Mouse (Mus musculus) naive thymus-derived CD4-positive, alpha-beta T cell, adult 2 months (primary cell): ENCODE results near the gene Mgat4c.

Experiments
- DNase-seq: peaks from one replicate; pipeline ENCODE4 v3.0.0-alpha.2; 2011; ENCODE audit warnings: low read depth

The Mgat4c gene

DNA sequence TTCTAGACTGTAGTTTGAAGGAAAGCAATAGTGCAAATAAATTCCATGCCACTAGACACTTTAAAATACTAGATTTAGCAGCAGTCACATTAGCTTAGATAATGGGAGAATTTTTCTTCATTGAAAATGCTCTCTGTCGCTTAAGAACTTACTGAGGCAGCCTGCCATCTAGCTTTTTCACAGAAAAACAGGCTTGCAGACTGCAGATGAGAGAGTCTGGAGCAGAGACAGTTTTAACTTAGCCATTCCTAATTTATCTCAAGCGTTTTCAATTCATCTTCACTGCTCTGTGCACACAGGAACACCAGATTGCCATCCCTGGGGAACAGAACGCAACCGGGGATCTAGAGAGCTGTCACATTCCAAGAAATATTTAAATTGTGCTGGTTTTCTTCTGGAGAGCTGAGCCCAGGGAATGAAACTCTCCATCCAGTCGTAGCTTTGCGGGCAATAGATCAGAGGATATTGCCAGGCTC is at the start of gene Mgat4c:
Gene Mgat4c, plus strand, starts transcription at position 51 of the 476 bp plus-strand sequence.
- DNase-seq: no peak

DNA sequence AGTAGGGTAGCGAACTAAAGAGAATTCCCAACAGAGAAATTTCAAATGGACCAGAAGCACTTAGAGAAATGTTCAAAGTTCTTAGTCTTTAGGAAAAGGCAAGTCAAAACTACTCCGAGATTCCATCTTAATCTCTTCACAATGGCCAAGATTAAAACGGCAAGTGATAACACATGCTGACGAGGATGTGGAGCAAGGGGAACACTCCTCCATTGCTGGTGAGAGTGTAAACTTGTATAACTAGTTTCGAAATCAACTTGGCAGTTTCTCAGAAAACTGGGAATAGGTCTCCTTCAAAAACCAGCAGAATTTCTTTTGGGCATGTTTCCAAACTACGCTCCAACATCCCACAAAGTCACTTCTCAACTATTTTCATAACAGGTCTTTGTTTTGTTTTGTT is 46.0 kb upstream of the Mgat4c start:
- no peak for DNase-seq

DNA sequence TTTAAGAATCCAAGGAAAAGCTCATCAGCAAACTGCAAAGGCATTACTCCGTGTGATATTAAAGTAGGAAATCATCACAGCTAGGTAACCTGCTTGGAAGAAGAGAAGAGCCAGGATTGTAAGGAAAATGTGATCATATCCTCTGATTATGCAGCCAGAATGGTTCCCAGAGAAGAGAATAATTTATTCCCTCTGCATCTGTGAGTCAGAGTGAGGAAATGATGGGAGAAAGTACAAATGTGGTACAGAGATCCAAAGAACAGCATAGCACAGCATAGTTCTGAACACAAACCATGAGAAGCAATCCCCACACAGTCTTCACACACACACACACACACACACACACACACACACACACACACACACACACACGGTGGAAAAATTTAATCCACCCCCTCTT is 40.2 kb upstream of the Mgat4c start:
- no peak for DNase-seq

DNA sequence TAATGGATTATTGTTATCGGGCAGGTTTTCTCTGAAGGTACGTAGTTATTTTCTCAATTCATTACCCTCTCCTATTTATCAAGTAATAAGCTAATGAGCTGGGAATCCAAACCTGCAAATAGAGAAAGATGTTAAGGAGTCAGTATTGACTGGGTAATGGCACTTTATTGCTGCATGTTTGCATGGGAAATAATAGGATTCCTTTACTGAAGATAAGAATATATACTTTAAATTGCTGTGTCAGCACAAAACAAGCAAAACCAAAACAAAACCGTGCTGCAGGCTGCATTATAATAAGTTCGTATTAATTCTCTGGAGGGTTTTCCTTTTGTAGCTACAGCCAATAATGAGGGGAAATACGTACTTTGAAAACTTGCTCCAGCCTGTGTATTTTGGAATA is 627 bp downstream of the Mgat4c start:
- DNase-seq: no peak

DNA sequence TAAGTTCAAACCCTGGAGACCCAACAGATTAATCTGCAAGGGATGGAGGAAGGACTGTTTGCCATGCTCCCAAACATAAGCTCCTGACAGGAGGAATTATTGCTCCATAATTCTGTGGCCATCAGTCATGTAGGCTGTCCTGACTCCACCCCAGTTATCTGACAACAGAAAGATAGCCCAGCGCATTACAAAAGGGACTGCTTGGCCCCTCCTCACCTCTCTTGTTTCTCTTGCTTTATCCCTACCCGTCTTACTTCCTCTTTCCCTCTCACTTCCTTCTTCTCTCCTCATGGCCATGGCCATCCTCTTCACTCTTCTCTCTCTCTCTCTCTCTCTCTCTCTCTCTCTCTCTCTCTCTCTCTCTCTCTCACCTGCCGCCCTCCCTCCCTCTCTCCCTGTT is 80.5 kb downstream of the Mgat4c start:
- no peak for DNase-seq

DNA sequence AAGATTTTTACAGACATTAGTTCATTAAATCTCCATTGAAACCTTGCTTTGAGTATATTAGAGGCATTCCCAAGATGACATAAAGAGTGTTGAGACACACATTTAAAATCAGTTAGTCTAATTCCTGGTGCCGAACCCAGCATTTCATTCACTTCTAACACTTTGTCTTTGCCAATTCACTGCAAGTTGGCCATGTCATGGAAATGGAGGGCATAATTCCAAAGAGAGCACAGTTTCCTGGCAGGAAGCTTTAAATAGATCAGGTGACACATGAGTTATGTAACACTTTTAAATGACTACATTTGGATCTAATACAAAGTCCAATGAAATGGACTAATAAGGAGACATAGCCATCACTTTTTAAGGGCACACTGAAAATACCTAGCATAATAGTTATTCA is 89.4 kb downstream of the Mgat4c start:
- no peak for DNase-seq

DNA sequence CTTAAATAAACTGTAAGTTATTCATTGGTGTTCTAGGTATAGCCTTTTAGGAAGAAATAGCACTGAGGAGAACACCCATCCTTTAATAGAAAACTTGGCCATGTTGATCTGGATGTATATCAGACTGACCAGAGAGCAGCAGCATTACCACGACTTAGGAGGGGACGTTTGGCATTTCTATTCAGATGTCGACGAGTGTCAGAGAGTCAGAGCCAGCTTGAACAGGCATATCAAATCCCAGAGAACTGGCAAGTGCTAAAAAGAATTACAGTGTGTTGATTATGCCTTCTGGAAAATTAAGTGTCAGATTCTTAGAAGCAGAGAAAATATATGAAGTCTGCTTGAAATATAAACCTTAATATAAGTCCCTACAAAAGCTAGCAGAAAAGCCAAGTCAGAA is 89.9 kb downstream of the Mgat4c start:
- no peak for DNase-seq

DNA sequence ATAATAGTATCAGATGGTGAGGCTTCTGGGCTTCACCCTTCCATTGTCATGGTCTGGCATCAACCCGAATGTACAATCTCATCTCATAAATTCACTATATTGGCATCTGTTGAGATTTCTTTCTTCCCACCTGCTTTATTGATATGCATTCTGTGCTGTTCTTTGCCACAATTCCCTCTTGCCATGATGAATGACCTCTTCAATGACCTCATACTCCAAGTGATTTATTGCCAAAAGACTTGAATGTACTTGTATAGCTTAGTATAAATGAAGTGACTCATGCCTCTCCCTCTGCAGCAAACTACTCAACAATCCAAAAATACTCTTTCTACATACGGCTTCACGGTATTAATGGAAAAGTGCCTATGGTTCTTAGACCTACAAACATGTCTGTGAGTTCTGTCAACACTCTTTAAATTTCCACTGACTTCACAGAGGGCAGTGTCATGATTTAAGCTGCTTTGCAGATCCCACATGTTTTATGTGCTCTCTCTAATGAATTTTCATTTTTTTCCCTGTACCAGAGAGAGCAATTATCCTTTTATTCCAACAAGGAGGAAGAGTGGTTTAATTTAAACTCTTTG is 102.0 kb downstream of the Mgat4c start:
- DNase-seq: no peak

DNA sequence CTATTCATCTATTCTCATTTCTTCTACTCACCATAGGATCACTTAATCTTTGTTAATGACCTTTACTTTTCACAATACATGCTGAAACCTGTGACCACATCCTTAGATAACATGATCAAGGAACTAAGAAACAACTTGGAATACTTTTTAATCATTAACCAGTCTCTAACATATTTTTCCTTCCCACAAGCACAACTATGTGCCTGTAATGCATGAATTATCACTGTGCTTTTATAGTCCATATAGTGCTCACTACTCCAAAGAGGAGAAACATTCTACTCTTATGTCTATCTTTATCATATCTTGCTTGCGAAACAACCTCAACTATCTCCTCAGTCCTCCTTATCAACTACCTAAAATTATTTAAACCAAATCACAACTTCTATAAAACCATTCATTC is 114.2 kb downstream of the Mgat4c start:
- no peak for DNase-seq

DNA sequence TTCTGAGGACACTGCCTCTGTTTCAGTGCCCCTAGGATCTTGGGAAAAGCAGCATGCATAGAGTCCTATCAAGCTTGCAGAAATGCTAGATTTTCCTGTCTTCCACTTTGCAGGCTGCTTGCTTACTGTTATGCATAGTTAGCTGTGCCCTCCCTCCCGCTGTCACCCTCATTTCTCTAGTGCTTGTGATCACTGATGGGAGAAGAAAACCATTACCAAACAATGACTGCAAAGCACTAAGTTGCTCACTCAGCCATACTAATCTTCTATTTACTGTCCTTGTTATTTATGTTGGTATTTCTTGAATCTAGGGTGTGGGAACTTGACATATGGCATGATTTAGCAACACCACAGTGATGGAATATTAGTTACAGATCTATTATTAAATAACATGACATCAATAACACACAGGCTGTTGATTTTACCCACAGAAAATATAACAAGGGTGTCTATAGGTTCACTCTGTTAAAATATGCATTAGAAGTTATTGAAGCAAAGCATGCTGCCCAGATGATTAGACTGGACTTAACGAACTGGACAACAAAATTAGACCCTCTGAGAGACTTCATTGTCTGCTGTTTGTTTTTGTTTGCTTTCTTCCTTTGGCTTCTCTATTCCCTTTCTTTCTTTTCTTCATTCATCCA is 117.7 kb downstream of the Mgat4c start:
- DNase-seq: no peak

DNA sequence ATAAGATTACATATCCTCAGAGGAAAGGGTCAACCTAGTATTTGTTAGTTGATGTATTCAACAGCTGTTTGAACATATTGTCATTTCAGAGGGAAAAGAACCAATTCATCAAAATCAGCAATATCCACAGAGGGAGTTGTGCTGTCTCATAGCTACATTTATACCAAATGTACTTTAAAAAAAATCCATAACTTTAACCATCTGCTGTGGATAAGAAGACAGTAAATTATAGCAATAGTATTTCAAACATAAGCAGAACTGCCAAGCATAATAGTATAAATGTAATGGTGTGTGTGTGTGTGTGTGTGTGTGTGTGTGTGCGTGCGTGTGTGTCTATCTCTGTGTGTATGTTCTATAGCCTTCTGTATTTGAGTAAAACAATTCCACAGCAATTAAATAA is 127.5 kb downstream of the Mgat4c start:
- no peak for DNase-seq

DNA sequence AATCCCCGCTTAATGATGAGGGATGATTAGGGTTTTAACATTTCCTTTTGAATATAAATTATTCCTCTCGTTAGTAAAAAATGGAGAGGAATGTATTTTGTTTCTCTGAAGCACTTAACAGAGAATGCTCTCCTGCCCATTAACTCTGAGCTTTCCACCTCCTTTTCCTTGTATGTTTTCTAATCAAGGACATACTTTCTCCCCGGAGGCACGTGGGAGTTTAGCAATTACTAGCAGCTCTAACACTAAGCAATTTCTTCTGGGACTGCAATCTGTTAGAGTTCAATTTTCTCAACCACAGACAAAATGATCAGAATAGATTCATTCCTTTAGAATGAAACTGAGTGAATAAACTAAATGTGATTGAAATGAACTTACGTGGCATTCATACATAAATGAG is 135.6 kb downstream of the Mgat4c start:
- DNase-seq: no peak

DNA sequence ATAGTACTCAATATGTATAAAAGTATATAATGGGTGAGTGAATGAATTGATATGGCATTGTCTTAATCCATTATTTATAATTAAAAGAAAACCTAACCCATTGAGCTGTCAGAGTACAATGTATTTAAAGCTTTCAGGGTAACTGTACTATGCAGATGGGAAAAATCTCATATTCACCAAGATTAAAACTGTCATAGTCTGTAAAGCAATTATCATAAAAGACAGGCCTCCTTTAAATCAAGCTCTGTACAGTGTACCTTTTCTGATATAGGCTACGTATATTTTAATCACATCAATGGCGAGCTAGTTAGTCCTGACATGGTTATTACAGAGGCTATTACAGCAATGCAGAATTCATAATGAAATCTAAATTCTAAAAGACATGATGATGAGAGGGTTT is 146.7 kb downstream of the Mgat4c start:
- no peak for DNase-seq

DNA sequence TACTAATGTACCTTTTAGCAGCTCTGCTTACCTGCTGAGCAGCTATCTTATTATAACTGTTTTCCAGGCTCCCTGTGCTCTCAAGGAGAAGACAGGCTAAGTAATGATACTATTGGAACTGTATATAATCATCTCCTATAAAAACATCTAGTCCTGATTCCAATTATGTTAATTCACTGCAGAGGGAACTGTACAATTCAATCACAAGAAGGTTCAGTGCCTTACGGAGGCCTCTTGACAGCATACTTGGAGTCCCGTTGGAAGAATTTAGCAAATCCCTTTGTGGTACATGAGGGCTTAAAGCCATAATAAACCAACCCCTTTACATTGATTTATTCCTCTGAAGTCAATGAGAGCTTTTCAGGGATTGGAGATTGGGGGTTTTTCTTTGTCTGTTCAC is 174.8 kb downstream of the Mgat4c start:
- DNase-seq: no peak

DNA sequence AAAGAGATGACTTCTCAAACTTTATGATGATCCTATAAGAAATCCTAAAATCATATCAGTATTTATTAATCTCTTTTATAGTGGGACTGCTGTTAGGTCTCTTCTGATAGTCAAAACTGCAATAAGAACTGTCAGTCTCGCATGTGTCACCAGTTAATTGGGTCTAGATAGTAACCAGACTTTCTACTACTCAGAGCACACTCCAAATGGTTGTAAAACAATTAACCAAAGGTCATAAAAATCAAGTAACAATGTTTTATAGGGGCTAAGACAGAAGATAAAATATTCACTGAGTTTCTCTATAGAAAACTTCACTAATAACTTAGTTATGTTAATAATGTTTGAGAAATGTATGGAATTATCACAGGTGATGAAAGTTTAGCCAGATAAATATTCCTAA is 208.6 kb downstream of the Mgat4c start:
- no peak for DNase-seq

DNA sequence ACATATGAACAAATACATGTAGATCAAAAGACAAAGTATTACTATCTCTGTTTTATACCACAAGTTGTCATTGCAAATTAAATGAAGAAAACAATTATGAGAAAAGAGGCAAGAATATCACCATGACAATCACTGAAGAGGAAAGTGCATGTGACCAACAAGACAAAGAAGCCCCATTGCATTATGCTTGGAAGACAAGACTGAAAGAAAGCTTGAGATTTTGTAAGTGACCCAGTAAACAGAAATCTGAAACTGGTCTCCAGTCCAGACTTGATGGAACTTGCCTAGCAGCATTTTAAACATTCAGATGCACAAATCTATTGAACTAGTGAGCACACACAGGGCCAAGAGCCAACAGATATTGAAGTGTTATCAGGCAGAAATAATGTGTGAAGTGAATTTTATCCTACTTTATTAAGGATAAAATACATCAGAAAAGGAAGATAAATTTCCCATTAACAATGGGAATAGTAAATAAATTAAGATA is 236.1 kb downstream of the Mgat4c start:
- DNase-seq: no peak

DNA sequence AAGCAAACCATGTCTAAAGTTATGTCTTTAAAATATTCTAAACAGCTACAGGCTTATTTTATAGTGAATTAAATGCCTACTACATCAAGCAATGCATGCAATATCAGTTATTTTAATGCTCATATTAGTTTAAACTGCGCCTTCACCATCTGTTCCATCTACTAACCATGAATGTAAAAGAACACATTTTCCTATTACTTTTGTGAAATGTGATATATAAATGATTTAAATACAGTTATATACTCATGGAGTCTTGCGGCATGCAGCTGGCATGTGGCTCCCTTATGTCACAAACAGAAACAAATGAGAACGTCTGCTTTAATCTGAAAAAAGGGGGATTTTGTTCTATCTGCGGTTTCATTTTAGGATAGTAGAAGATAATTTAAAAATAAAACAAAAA is 316.3 kb downstream of the Mgat4c start:
- no peak for DNase-seq

DNA sequence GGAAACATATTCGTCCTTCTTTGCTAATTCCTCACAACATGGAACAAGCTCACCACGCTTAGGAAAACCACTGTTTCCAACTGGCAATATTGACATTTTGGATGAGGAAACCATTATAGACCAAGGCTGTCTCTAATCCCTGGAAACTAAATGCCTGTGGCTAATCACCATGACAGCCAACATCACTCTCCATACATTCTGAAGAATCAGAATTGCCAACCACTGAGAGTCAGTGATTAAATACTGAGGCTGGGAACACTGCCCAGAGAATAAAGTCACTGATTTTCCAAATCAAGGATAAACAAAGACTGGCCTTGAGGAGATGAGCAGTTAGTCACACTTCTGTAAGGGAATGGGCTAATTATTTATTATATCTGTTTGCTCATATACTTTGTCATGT is 361.2 kb downstream of the Mgat4c start:
- DNase-seq: no peak

DNA sequence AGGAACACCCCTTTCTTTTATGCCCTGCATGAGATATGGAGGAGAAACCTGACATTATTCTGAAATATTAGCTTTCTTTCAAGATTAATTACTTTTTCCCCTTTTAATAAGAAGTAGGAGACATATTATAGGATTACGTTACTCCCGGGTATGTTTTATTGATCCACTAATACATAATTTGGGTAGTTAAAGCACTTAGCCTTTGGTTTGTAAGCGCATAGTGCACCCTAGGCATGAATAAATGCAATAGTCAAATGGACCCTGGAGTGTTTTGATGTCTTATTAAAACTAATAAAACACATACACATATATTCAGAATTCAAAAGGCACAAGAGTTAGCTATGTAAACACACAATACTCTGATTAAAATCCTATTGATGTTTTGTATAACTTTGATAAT is 374.9 kb downstream of the Mgat4c start:
- no peak for DNase-seq

DNA sequence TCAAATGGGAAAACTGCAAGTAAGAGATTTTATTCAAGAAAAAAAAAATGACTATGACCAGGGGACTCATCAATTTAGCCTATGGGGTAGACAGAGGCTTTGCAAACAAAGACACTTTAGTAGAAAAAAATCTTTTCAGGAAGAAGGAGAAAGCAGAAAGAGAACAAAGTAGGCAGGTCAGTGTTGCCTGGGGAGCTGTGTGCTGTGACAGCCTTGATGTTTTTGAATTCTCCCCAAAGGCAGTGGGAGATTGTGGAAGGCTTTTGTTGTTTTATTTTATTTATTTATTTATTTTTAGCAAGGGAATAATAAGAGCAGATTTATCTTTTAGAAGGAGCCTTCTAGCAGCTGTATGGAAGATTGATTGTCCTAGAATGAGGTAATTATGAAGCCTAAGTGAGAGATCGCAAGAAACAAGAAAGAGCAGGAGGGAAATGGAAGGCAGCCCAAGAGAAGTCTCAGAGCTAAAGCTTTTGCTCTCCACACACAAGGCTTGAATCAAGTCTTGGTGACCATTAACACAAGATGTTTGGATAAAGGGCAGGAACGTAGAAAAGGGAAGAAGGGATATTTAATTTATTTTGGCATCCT is 375.8 kb downstream of the Mgat4c start:
- DNase-seq: no peak

DNA sequence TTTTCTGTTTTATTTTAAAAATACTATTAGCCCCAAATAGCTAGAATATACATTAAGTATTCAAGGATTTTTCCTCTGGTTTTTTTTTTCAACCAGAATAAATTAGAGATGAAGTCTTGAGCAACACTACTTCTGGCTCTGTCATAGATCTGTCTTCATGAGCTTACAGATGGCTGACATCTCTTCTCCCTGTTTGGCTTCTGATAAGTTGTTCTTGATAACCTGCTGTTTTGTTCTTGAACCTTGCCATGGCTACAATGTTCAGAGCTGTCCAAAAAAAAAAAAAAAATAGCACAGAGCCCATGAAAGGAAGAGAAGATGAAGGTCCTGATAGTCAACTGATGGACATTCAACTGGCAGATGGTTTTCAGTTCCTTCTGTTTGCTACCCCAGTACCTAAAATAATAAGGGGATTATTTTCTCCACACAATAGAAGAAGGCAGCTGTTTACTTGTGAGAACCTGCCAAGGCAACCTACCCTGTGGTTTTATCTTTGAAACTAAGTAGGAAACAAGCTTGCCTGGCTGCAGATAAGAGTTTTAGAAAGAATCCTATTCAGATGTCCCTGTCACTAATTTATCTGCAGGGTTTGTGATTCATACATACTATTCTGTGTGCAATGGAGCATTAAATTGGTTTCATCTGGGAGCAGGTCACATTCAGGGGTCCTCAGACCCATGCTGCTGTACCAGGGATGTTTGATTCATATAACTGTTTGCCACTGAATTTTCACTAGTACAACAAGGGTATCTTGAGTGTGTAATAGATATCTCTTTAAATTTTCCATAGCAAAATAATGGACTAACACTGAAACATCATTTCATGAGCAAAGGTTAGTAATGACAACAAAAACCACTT is 393.5 kb downstream of the Mgat4c start:
- DNase-seq: no peak

DNA sequence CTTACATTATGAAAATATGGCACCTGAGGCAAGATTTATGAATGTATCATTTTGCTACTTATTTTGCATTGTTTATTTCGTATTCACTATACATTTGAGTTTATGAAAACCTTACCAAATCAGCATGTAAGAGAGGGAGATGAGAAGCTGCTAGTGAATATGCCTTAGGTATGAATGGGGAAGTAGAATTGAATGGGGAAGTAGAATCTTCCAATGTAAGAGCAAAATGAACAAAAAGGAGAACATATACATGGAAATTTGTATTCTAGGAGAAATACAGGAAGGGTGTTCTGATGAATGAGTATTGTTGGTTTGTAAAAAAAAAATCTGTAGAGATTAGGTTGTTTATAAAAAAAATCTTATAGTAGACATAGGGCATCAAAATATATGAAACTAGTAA is 441.9 kb downstream of the Mgat4c start:
- no peak for DNase-seq

DNA sequence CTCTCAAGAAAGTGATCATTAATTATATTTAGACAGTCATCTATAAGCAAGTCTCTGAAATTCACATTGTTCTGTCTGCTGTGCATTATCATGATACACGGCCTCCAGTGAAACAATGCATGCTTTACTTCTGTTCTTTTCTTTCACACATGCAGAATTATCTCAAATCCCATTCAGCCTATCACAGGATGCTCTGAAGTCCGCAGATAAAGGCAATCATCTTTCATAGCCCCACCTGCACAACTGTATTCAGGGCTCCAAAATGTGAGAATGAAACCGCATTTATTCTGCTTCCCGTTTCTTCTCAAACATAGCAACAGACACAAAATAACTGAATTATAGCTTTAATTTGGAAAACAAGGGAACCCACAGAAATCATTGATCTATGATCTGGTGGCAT is 446.1 kb downstream of the Mgat4c start:
- DNase-seq: no peak
